Mouse (Mus musculus): ENCODE data around the gene Arpp21.

DNA sequence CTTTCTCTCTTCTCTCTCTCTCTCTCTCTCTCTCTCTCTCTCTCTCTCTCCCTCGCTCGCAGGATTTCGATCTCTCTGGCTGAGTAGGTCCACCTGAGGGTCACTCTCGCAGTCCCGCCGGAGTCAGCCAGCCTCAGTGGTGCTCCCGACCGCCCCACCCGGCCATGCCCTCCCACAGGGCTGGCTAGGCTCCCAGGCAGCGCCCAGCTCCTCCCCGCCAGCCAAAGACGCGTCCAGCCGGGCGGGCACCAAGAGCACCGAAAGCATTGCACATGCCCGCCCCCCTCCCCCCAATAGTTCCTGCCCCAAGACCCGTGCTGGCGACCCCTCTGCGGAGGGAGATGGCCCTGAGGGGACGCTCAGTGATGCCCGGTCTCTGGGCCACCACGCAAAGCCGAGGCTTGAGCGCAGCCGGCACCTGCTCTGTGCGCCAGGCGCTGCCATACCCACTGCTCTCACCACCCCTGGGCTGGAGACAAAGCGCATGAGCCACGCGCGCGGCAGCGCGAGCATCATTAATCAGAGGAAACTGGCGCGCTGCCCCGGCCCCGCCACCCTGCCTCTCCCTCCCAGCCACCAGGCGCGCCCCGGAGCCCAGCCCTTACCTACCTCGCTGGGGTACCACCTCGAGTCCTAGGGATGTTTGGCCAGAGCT lies 570 bp downstream of the Arpp21 start:
- TF ChIP-seq POLR2A (IDR thresholded peaks at IDR 0.05; ENCODE audit: borderline replicate concordance, low read depth, low read length) (no peak), CTCF (IDR thresholded peaks at IDR 0.05; ENCODE audit: low read depth, low read length) (no peak)
